Mouse (Mus musculus) liver, embryonic 12.5 days (tissue): ENCODE measurements around the gene Tmem202. TPM values are rescaled to one million over a fixed set of nuclear protein-coding genes. Genes with fewer than 3 reads are reported as not detected.

ENCODE experiments used
- ATAC-seq: fragments of 200-750 bp; cut with Nextera tagmentation; 2 replicates; pipeline ENCODE4 v1.8.0; 2017; ENCODE audit warnings: moderate number of reproducible peaks, mild to moderate bottlenecking, moderate library complexity
- H3K27ac ChIP-seq: fragments of 300-500 bp; sonication (generic); 2 replicates; pipeline ENCODE4 v1.5.1; 2016; ENCODE audit warnings: mild to moderate bottlenecking
- H3K27me3 ChIP-seq: fragments of 300-500 bp; sonication (generic); replicated peaks from 2 replicates; pipeline ENCODE4 v1.6.1; 2016; ENCODE audit warnings: mild to moderate bottlenecking, moderate library complexity
- H3K36me3 ChIP-seq: fragments of 300-500 bp; sonication (generic); 2 replicates; pipeline ENCODE4 v1.6.1; 2016; ENCODE audit warnings: mild to moderate bottlenecking, moderate library complexity
- H3K4me1 ChIP-seq: fragments of 300-500 bp; sonication (generic); 2 replicates; pipeline ENCODE4 v1.6.1; 2016
- H3K4me2 ChIP-seq: fragments of 300-500 bp; sonication (generic); 2 replicates; pipeline ENCODE4 v1.6.1; 2016; ENCODE audit warnings: mild to moderate bottlenecking, moderate library complexity
- H3K4me3 ChIP-seq: fragments of 300-500 bp; sonication (generic); 2 replicates; pipeline ENCODE4 v1.5.1; 2016; ENCODE audit warnings: mild to moderate bottlenecking, moderate library complexity
- H3K9ac ChIP-seq: fragments of 300-500 bp; sonication (generic); 2 replicates; pipeline ENCODE4 v1.6.1; 2016; ENCODE audit warnings: mild to moderate bottlenecking, moderate library complexity
- H3K9me3 ChIP-seq: fragments of 300-500 bp; sonication (generic); replicated peaks from 2 replicates; pipeline ENCODE4 v1.6.1; 2016; ENCODE audit warnings: mild to moderate bottlenecking, moderate library complexity
- WGBS: fragments of 180-500 bp; shearing (Covaris S2); methylation state at CpG from one replicate; pipeline ENCODE4 v1.1.7; 2016; ENCODE audit not compliant: insufficient replicate concordance; 5-methylcytosine and 5-hydroxymethylcytosine counted together
- polyA plus RNA-seq: library from polyadenylated mRNA; unstranded; fragments of >200 nt; fragmentation: Nextera tagmentation; extraction: Ambion mirVana; gene quantifications from 2 replicates; pipeline ENCODE4 v1.2.1, GENCODE M21; 2016

Gene Tmem202
- polyA plus RNA-seq, 1 experiment from 2014 or later, result not detected

DNA sequence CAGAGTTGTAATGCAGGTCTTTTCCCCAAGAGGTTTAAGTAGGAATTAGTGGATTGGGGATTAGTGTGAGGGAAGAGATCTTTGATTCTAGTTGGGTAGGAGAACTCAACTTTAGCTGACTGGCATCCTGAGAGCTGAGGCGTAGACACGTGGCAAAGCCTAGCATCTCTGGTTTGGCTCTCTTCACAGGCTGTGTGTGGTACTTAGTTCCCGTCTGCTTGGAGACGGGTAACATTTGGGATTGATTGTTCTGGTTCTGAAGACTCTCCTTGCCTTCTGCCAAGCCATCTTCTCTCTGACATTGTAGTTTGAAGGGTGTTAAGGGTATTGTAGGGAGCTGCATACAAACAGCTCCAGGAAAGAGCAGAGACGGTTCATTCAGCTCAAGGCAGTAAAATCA is 13.0 kb upstream of the Tmem202 start:
- Histone ChIP-seq H3K27me3 (no peaks in the 10 kb centered on the region), H3K27ac (no peak overlapping the region), H3K4me1 (no peaks in the 10 kb centered on the region), H3K4me2 (no peak overlapping the region), H3K36me3 (peaks cover 21% of the 10 kb centered on the region; the same call in 1 of the 2 replicates), H3K4me3 (no peak overlapping the region), H3K9me3 (no peaks in the 10 kb centered on the region), H3K9ac (no peak overlapping the region)
- no peak for ATAC-seq
- 79% methylated on average over 5 of the region's 5 CpGs for WGBS

DNA sequence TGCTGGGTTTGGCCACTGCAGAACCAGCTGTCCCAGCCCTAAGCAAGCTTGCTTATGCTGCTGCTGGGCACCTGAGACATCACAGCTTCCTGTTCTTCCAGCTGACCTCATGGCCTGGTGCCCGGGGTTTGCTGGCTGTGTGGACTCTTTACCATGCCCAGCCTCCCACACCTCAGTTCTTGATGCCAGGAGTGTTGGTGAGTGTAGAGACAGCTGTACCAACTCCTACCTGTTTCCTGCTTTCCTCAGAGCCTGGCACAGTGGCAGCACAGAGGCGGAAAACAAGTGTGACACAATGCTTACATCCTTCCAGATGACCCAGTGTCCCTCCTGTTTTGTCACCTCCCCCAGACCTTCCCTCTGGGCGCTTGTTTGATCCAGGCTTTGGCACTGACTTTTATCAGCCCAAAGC is 12.0 kb upstream of the Tmem202 start:
- Histone ChIP-seq H3K9ac (no peak overlapping the region), H3K27me3 (no peaks in the 10 kb centered on the region), H3K36me3 (peaks cover 13% of the 10 kb centered on the region), H3K9me3 (no peaks in the 10 kb centered on the region), H3K4me1 (no peaks in the 10 kb centered on the region), H3K27ac (no peak overlapping the region), H3K4me3 (no peak overlapping the region), H3K4me2 (no peak overlapping the region)
- WGBS, result 58% methylated on average over 3 of the region's 3 CpGs
- no peak for ATAC-seq

DNA sequence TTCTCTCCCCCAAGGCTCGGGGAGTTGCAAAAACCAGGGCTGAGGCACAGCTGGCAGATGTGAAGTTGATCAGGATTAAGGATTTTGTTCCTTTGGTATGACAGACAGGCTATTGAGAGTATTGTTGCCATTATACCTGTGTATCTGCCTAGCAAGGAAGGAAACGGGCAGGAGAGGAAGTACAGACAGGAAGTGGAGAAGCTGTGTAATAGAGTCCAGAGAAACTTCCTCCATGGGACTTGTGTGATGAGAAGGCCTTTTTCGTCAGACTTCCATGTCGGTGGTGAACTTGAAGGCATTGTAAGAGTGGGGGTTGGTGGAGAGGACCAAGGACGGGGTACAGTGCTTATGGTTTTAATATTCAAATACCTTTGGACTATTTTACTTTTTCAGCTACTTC is 11.4 kb upstream of the Tmem202 start:
- Histone ChIP-seq H3K9me3 (no peaks in the 10 kb centered on the region), H3K36me3 (peaks cover 9% of the 10 kb centered on the region), H3K27ac (no peak overlapping the region), H3K4me1 (no peaks in the 10 kb centered on the region), H3K4me2 (no peak overlapping the region), H3K9ac (no peak overlapping the region), H3K27me3 (no peaks in the 10 kb centered on the region), H3K4me3 (no peak overlapping the region)
- 49% methylated on average over 5 of the region's 5 CpGs for whole genome bisulfite sequencing
- ATAC-seq, result no peak

DNA sequence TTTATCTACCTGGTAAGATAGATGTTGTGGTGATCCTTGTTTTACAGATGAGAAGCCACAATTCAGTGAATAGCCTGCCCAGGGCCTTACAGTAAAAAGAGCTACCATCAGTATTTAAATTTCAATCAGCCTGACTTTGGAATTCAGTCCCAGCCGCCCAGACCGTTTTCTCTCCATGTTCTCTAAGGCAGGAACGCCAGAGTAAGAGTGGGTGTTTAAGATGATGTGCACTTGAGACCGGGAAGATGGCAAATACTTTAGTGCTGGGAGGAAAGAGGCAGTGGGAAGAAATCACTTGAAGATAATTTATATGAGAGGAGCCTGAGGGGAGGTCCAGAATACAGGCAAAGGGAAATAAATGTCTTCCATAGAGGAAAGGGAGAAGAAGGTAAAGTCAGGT is 10.4 kb upstream of the Tmem202 start:
- Histone ChIP-seq H3K36me3 (peaks cover 9% of the 10 kb centered on the region), H3K27ac (no peak overlapping the region), H3K9me3 (no peaks in the 10 kb centered on the region), H3K4me1 (no peaks in the 10 kb centered on the region), H3K4me3 (no peak overlapping the region), H3K4me2 (no peak overlapping the region), H3K27me3 (no peaks in the 10 kb centered on the region), H3K9ac (no peak overlapping the region)
- WGBS, result 84% methylated on average over 4 of the region's 4 CpGs
- no peak for ATAC-seq

DNA sequence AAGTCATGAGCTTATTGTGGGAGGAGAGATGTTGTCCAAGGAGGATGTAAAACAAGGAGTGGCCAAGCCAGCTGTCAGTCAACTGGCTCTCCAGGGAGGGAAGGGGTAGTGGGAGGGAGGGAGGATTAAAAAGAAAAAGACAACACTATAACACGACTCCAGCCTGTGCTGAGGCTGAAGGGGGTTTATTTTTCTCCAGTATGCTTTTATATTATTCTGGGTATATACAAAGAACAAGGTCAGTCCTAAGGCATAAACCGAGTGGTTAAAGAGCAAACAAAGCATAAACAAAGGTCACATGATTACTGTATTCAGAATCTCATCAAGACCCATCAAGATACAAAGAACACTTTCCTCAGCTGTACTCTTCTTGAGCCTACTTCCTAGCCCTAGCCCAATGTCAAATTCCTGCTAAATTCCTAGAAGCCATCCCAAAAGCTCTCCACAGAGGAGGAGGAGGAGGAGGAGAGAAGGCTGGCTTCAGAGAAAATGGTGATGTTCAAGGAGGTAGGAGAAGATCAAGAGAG is 9.4 kb upstream of the Tmem202 start:
- H3K36me3 ChIP-seq, result peaks cover 5% of the 10 kb centered on the region
- 63% methylated on average over 2 of the region's 2 CpGs for WGBS
- no peaks in the 10 kb centered on the region for H3K27me3 ChIP-seq
- H3K4me1 ChIP-seq, result 0 out of 2 replicates have a peak, but pooled peaks cover 7% of the 10 kb centered on the region
- H3K9me3 ChIP-seq, result no peaks in the 10 kb centered on the region
- H3K4me3 ChIP-seq, result no peak overlapping the region
- H3K4me2 ChIP-seq, result no peak overlapping the region
- no peak overlapping the region for H3K27ac ChIP-seq
- no peak overlapping the region for H3K9ac ChIP-seq
- no peak for ATAC-seq

GRCm38 (mm10) chr9:59547869-59548268 is 8.2 kb upstream of the Tmem202 start:
- Histone ChIP-seq H3K27ac (no peak overlapping the region), H3K9ac (no peak overlapping the region), H3K4me3 (no peak overlapping the region), H3K4me1 (peaks cover 10% of the 10 kb centered on the region; the same call in 1 of the 2 replicates), H3K27me3 (no peaks in the 10 kb centered on the region), H3K9me3 (no peaks in the 10 kb centered on the region), H3K36me3 (peaks cover 5% of the 10 kb centered on the region), H3K4me2 (no peak overlapping the region)
- no peak for ATAC-seq
- WGBS, result 63% methylated on average over 1 of the region's 1 CpGs

DNA sequence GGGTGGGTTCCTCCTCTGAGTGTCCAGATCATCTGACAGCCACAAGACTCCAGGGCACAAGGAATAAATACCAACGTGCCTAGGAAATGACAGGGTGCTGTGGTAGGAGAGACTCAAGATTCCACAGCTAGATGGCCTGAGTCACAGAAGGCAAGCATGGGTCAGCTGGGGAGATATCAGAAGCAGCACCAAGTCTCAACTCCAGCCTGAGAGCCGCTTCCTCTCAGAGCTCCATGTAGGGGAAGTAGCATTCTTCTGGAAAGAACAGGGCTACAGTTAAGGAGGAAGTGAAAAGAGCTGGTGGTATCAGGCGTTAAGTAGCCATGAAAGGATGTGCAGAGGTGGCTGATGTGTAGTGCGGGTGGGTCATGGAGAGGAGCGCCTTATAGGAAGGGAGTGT is 5.1 kb upstream of the Tmem202 start:
- no peak overlapping the region for H3K9ac ChIP-seq
- H3K27ac ChIP-seq, result no peak overlapping the region
- H3K4me2 ChIP-seq, result 0 out of 2 replicates have a peak overlapping the region, but pooled peaks have one; percentile 18
- H3K27me3 ChIP-seq, result no peaks in the 10 kb centered on the region
- H3K36me3 ChIP-seq, result no peaks in the 10 kb centered on the region; the same call in none of the 2 replicates
- peaks cover 30% of the 10 kb centered on the region for H3K4me1 ChIP-seq
- no peaks in the 10 kb centered on the region for H3K9me3 ChIP-seq
- H3K4me3 ChIP-seq, result no peak overlapping the region
- 25% methylated on average over 5 of the region's 5 CpGs for WGBS
- 0 out of 2 replicates have a peak, but pooled peaks have one; percentile 40 for ATAC-seq

GRCm38 (mm10) chr9:59542766-59543324 is 3.2 kb upstream of the Tmem202 start:
- H3K4me3 ChIP-seq, result no peak overlapping the region
- no peak for ATAC-seq
- no peaks in the 10 kb centered on the region; the same call in 1 of the 2 replicates for H3K36me3 ChIP-seq
- H3K27me3 ChIP-seq, result no peaks in the 10 kb centered on the region
- H3K27ac ChIP-seq, result no peak overlapping the region
- H3K9me3 ChIP-seq, result no peaks in the 10 kb centered on the region
- no peak overlapping the region for H3K9ac ChIP-seq
- no peak overlapping the region for H3K4me2 ChIP-seq
- peaks cover 40% of the 10 kb centered on the region for H3K4me1 ChIP-seq

GRCm38 (mm10) chr9:59541617-59542016 is 2.0 kb upstream of the Tmem202 start:
- Histone ChIP-seq H3K4me2 (peak overlapping the region; percentile 92), H3K27ac (no peak overlapping the region), H3K27me3 (no peaks in the 10 kb centered on the region), H3K4me3 (peak overlapping the region; percentile 68; the same call in 1 of the 2 replicates), H3K36me3 (no peaks in the 10 kb centered on the region; the same call in 1 of the 2 replicates), H3K9ac (no peak overlapping the region), H3K9me3 (no peaks in the 10 kb centered on the region), H3K4me1 (peaks cover 40% of the 10 kb centered on the region)
- WGBS, result 59% methylated on average over 6 of the region's 6 CpGs
- ATAC-seq, result no peak

- Histone ChIP-seq H3K9me3 (no peaks in the 10 kb centered on the region), H3K4me2 (no peak overlapping the region)
- no peak for ATAC-seq
These were observed 2.0 kb downstream of the Tmem202 start for GRCm38 (mm10) chr9:59537651-59538050.

GRCm38 (mm10) chr9:59533889-59534288 is 5.8 kb downstream of the Tmem202 start:
- 0 out of 2 replicates have a peak, but pooled peaks cover 3% of the 10 kb centered on the region for H3K27me3 ChIP-seq
- no peak overlapping the region for H3K9ac ChIP-seq
- no peaks in the 10 kb centered on the region for H3K9me3 ChIP-seq
- no peak overlapping the region for H3K27ac ChIP-seq
- 51% methylated on average over 4 of the region's 4 CpGs for WGBS
- no peak overlapping the region for H3K4me3 ChIP-seq
- ATAC-seq, result no peak
- peaks cover 1% of the 10 kb centered on the region; the same call in 1 of the 2 replicates for H3K4me1 ChIP-seq
- no peaks in the 10 kb centered on the region for H3K36me3 ChIP-seq
- no peak overlapping the region for H3K4me2 ChIP-seq

More at GRCm38 (mm10) chr9:59537651-59538050, 2.0 kb downstream of the Tmem202 start:
- Histone ChIP-seq H3K4me3 (no peak overlapping the region), H3K36me3 (no peaks in the 10 kb centered on the region), H3K27me3 (no peaks in the 10 kb centered on the region), H3K9ac (no peak overlapping the region), H3K27ac (no peak overlapping the region), H3K4me1 (peaks cover 29% of the 10 kb centered on the region)
- 54% methylated on average over 3 of the region's 3 CpGs for WGBS

DNA sequence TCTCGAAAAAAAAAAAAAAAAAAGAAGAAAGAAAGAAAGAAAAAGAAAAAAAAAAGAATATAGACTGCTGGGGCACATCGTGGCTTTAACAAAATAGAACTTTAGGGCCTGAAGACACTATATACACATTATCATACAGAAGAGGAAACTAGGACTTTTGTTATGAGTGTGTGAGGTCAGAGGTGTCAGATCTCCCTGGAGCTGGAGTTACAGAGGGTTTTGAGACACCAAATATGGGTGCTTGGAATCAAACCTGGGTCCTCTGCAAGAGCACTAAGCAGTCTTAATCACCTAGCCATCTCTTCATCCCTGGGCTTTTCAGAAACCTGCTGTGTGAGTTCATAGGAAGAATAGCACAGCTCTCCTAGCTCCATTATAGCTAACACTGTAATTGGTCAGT is 6.2 kb downstream of the Tmem202 start:
- no peaks in the 10 kb centered on the region for H3K9me3 ChIP-seq
- 58% methylated on average over 2 of the region's 2 CpGs for WGBS
- no peak for ATAC-seq
- no peak overlapping the region for H3K4me2 ChIP-seq
- H3K27ac ChIP-seq, result no peak overlapping the region
- no peak overlapping the region for H3K4me3 ChIP-seq
- no peaks in the 10 kb centered on the region for H3K4me1 ChIP-seq
- H3K36me3 ChIP-seq, result no peaks in the 10 kb centered on the region
- 0 out of 2 replicates have a peak, but pooled peaks cover 3% of the 10 kb centered on the region for H3K27me3 ChIP-seq
- no peak overlapping the region for H3K9ac ChIP-seq
